Mouse (Mus musculus): ENCODE measurements around the gene Fam118b.

The Fam118b gene

GRCm38 (mm10) chr9:35263431-35263830, 4.2 kb downstream of the Fam118b start:
- no peak for DNase-seq

GRCm38 (mm10) chr9:35262418-35262817, 5.2 kb downstream of the Fam118b start:
- no peak for DNase-seq

GRCm38 (mm10) chr9:35257365-35257764, 10.2 kb downstream of the Fam118b start:
- DNase-seq, result no peak

- no peak for DNase-seq
Observed at GRCm38 (mm10) chr9:35249476-35249875, 18.1 kb downstream of the Fam118b start.

GRCm38 (mm10) chr9:35247405-35247804, 20.2 kb downstream of the Fam118b start:
- DNase-seq, result no peak

GRCm38 (mm10) chr9:35239734-35240133, 27.9 kb downstream of the Fam118b start:
- no peak for DNase-seq

GRCm38 (mm10) chr9:35238915-35239571, 28.6 kb downstream of the Fam118b start:
- no peak for DNase-seq

- DNase-seq, result no peak
Observed at GRCm38 (mm10) chr9:35238371-35238770, 29.2 kb downstream of the Fam118b start.

GRCm38 (mm10) chr9:35235996-35236395, 31.6 kb downstream of the Fam118b start:
- no peak for DNase-seq

GRCm38 (mm10) chr9:35228671-35229070, 38.9 kb downstream of the Fam118b start:
- no peak for DNase-seq

GRCm38 (mm10) chr9:35223466-35223865, 44.1 kb downstream of the Fam118b start:
- no peak for DNase-seq

- DNase-seq, result no peak
Observed at GRCm38 (mm10) chr9:35217963-35218362, 49.6 kb downstream of the Fam118b start.

GRCm38 (mm10) chr9:35211573-35212511, 55.8 kb downstream of the Fam118b start:
- DNase-seq, result no peak

GRCm38 (mm10) chr9:35210542-35211474, 56.8 kb downstream of the Fam118b start, which contains the start of gene Foxred1:
Gene Foxred1 (minus strand): TSS chr9:35211055.
- DNase-seq, result peak; percentile 98

GRCm38 (mm10) chr9:35204421-35204820, 63.2 kb downstream of the Fam118b start:
- no peak for DNase-seq

GRCm38 (mm10) chr9:35203536-35203935, 64.1 kb downstream of the Fam118b start:
- no peak for DNase-seq

- no peak for DNase-seq
Observed at GRCm38 (mm10) chr9:35200529-35201060, 67.0 kb downstream of the Fam118b start.

- DNase-seq, result peak; percentile 94
Observed at GRCm38 (mm10) chr9:35199772-35200471, 67.7 kb downstream of the Fam118b start, which contains the start of the genes Srpr and Tirap. Gene Srpr (plus strand): TSS chr9:35200175. Gene Tirap (minus strand): TSS chr9:35200291.

GRCm38 (mm10) chr9:35198945-35199771, 68.4 kb downstream of the Fam118b start:
- DNase-seq, result no peak

GRCm38 (mm10) chr9:35198351-35198750, 69.3 kb downstream of the Fam118b start:
- no peak for DNase-seq

- DNase-seq, result no peak
Observed at GRCm38 (mm10) chr9:35197625-35198024, 70.0 kb downstream of the Fam118b start.

Measured in kidney, adult 18-20 months (tissue).